Mouse (Mus musculus) intestine, embryonic 16.5 days (tissue): ENCODE data around the gene Zmynd12. TPM values are rescaled to one million over a fixed set of nuclear protein-coding genes. Genes with fewer than 3 reads are reported as not detected.

Experiments
- ATAC-seq: fragments of 200-750 bp; cut with Nextera tagmentation; 2 replicates; pipeline ENCODE4 v1.8.0; 2017; ENCODE audit warnings: moderate TSS enrichment, moderate library complexity
- H3K27ac ChIP-seq: fragments of 300-500 bp; sonication (generic); 2 replicates; pipeline ENCODE4 v1.5.1; 2014; ENCODE audit warnings: mild to moderate bottlenecking, low read length
- H3K27me3 ChIP-seq: fragments of 300-500 bp; sonication (generic); replicated peaks from 2 replicates; pipeline ENCODE4 v1.6.1; 2014; ENCODE audit warnings: low read length, control low read depth, mixed read lengths; ENCODE audit not compliant: control insufficient read depth, insufficient read depth
- H3K36me3 ChIP-seq: fragments of 300-500 bp; sonication (generic); 2 replicates; pipeline ENCODE4 v1.6.1; 2014; ENCODE audit warnings: low read length, control low read depth; ENCODE audit not compliant: control insufficient read depth, insufficient read depth
- H3K4me1 ChIP-seq: fragments of 300-500 bp; sonication (generic); 2 replicates; pipeline ENCODE4 v1.6.1; 2014; ENCODE audit warnings: low read length, control low read depth, mixed read lengths; ENCODE audit not compliant: control insufficient read depth, insufficient read depth
- H3K4me2 ChIP-seq: fragments of 300-500 bp; sonication (generic); 2 replicates; pipeline ENCODE4 v1.6.1; 2014; ENCODE audit warnings: low read depth, low read length, control low read depth
- H3K4me3 ChIP-seq: fragments of 300-500 bp; sonication (generic); 2 replicates; pipeline ENCODE4 v1.5.1; 2014; ENCODE audit warnings: mild to moderate bottlenecking, low read length
- H3K9ac ChIP-seq: fragments of 300-500 bp; sonication (generic); 2 replicates; pipeline ENCODE4 v1.6.1; 2014; ENCODE audit warnings: low read depth, low read length
- H3K9me3 ChIP-seq: fragments of 300-500 bp; sonication (generic); 2 replicates; pipeline ENCODE4 v1.6.1; 2016; ENCODE audit warnings: low read length, control low read depth; ENCODE audit not compliant: control insufficient read depth
- WGBS: fragments of 180-500 bp; shearing (Covaris S2); extraction: QIAGEN DNeasy Blood & Tissue Kit; methylation state at CpG from one replicate; pipeline ENCODE4 v1.1.7; 2014; 5-methylcytosine and 5-hydroxymethylcytosine counted together
- polyA plus RNA-seq: library from polyadenylated mRNA; unstranded; fragments of >200 nt; fragmentation: Nextera tagmentation; extraction: Ambion mirVana; gene quantifications from 2 replicates; pipeline ENCODE4 v1.2.1, GENCODE M21; 2015

Gene Zmynd12
- polyA plus RNA-seq, 1 experiment from 2014 or later, result 1.2 TPM

DNA sequence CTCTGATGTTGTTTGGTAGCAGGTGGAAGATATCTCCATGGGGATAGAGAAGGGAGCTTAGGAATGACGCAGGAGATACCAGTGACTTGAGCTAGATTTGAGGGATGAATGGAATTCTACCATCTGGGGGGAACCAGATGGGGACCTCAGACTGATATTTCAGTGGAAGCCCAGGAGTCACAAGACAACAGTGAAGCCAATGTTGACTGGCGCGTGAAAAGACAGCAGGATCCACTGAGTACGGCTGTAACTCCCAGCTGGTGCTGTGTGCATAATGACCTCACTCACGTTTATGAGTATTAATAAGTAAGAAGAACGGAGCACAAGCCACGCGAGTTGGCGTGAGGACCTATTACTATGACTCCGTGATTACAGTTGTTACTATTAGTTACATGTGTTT, 67.1 kb downstream of the Zmynd12 start:
- H3K9ac ChIP-seq, result no peak overlapping the region
- no peak overlapping the region for H3K4me2 ChIP-seq
- peaks cover 11% of the 10 kb centered on the region; the same call in 1 of the 2 replicates for H3K27me3 ChIP-seq
- H3K36me3 ChIP-seq, result no peaks in the 10 kb centered on the region
- H3K4me1 ChIP-seq, result 0 out of 2 replicates have a peak, but pooled peaks cover 2% of the 10 kb centered on the region
- no peak overlapping the region for H3K4me3 ChIP-seq
- 0 out of 2 replicates have a peak, but pooled peaks cover 3% of the 10 kb centered on the region for H3K9me3 ChIP-seq
- WGBS, result 86% methylated on average over 10 of the region's 10 CpGs
- no peak for ATAC-seq
- H3K27ac ChIP-seq, result no peak overlapping the region

DNA sequence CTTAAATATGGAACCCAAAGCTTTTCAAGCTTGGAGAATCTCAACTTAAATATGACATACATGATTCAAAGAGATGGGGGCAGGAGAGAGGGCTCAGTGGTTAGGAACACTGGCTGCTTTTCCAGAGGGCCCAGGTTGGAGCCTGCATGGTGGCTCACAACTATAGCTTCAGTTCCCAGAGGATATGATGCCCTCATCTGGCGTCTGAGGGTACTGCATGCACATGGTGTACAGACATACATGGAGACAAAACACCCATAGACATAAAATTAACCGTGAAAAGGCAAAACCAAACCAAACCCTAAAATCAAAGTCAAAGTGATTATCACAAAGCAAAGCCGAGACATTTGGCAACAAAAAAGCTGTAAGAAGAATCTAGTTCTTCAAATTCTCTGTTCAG, 68.2 kb downstream of the Zmynd12 start:
- H3K27ac ChIP-seq, result no peak overlapping the region
- H3K27me3 ChIP-seq, result peaks cover 11% of the 10 kb centered on the region; the same call in 1 of the 2 replicates
- no peak overlapping the region for H3K4me2 ChIP-seq
- ATAC-seq, result no peak
- H3K4me3 ChIP-seq, result no peak overlapping the region
- H3K9ac ChIP-seq, result no peak overlapping the region
- no peaks in the 10 kb centered on the region for H3K36me3 ChIP-seq
- 0 out of 2 replicates have a peak, but pooled peaks cover 3% of the 10 kb centered on the region for H3K9me3 ChIP-seq
- 0 out of 2 replicates have a peak, but pooled peaks cover 2% of the 10 kb centered on the region for H3K4me1 ChIP-seq
- WGBS, result 79% methylated on average over 3 of the region's 3 CpGs

DNA sequence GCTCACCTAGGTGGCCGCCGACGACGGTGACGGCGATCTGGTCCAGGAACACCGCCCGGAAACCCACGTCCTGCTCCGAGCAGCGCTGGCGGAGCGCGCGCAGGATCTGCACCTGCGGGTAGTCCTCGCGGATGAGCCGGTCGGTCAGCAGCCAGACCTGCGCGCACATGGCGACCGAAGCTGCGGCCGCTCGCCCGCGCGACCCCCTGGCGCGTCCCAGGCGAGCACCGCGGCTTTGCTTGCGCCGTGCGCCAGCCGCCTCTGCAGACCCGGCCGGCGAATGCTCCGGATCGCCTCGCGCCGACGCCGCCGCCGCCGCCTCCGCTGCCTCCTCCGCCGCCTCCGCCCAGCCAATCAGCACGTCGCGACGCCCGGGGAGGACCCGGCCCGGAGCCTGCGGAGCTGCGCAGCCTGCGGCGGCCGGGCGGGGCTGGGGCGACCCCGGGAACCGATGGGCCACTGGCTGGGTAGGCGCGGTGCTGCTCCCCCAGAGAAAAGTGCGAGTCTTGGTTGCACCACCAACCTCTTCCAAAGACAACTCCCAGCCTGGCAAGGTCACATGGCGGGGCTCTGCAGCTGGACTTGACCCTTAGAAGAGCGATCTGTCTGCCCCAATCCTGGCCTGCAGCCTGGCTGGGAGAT, 69.8 kb downstream of the Zmynd12 start, which contains the start of gene Rimkla:
Gene Rimkla (minus strand): TSS at position 338 of the 642 bp plus-strand sequence.
- peak within 1 kb of the TSS; percentile 45 for H3K9ac ChIP-seq

DNA sequence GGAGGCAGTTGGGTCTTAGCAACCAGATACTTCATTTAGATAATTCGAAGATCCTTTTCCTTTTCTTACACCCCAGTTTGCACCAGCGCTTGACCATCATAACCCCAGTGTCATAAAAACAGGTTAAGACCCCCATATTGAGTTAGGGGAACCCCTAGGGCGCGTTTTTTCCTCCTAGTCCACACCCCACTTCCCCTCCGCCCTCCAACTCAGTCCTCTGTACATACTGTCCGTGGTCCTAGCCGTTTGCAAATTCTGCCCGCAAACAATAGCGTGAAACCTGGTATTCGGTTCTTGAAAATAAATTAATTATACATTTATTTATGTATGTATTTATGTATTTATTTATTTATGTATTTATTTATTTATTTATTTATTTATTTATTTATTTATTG, 70.3 kb downstream of the Zmynd12 start:
- 41% methylated on average over 10 of the region's 10 CpGs for WGBS
- no peak for ATAC-seq
- peak overlapping the region; percentile 96 for H3K4me2 ChIP-seq
- no peak overlapping the region for H3K9ac ChIP-seq
- H3K4me3 ChIP-seq, result peak overlapping the region; percentile 60
- 0 out of 2 replicates have a peak, but pooled peaks cover 2% of the 10 kb centered on the region for H3K4me1 ChIP-seq
- no peak overlapping the region for H3K27ac ChIP-seq
- 0 out of 2 replicates have a peak, but pooled peaks cover 3% of the 10 kb centered on the region for H3K9me3 ChIP-seq
- no peaks in the 10 kb centered on the region for H3K36me3 ChIP-seq
- peaks cover 11% of the 10 kb centered on the region; the same call in 1 of the 2 replicates for H3K27me3 ChIP-seq

More for the DNA sequence above, 69.8 kb downstream of the Zmynd12 start, which contains the start of gene Rimkla:
- Histone ChIP-seq H3K4me1 (0 out of 2 replicates have a peak, but pooled peaks cover 2% of the 10 kb centered on the region), H3K27ac (no peak within 1 kb of the TSS), H3K4me3 (peak within 1 kb of the TSS; percentile 60), H3K27me3 (peaks cover 11% of the 10 kb centered on the region; the same call in 1 of the 2 replicates), H3K36me3 (no peaks in the 10 kb centered on the region), H3K4me2 (peak within 1 kb of the TSS; percentile 96), H3K9me3 (0 out of 2 replicates have a peak, but pooled peaks cover 3% of the 10 kb centered on the region)
- under 1% methylated on average over 77 of the region's 77 CpGs for WGBS
- ATAC-seq, result peak; percentile 94

DNA sequence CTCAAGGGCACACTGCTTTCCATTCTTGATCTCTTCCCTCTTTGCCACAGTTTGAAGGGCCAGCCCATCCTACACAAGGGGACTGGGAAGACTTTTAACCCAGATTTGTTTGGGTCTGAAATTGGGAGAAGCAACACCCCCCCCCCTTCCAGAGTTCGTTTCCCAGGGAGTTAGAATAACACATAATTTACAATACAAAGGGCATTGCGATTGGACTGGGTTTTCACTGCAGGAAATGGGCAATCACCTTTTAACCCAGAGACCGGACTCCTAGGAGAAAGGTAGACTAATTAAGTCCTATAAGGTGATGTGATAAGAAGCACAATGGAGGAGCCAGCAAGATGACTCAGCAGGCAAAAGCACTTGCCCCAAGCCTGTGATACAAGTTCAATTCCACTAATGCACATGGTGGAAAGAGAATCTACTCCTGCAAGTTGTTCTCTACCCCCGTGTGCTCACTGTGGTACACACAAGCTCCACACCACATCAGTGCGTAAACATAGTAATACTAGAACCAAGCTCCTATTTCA, 75.8 kb downstream of the Zmynd12 start:
- no peak overlapping the region for H3K9ac ChIP-seq
- no peak overlapping the region for H3K4me3 ChIP-seq
- no peaks in the 10 kb centered on the region for H3K27me3 ChIP-seq
- H3K4me1 ChIP-seq, result no peaks in the 10 kb centered on the region
- 65% methylated on average over 5 of the region's 5 CpGs for WGBS
- H3K36me3 ChIP-seq, result no peaks in the 10 kb centered on the region
- no peaks in the 10 kb centered on the region for H3K9me3 ChIP-seq
- ATAC-seq, result no peak
- H3K27ac ChIP-seq, result no peak overlapping the region
- no peak overlapping the region for H3K4me2 ChIP-seq

DNA sequence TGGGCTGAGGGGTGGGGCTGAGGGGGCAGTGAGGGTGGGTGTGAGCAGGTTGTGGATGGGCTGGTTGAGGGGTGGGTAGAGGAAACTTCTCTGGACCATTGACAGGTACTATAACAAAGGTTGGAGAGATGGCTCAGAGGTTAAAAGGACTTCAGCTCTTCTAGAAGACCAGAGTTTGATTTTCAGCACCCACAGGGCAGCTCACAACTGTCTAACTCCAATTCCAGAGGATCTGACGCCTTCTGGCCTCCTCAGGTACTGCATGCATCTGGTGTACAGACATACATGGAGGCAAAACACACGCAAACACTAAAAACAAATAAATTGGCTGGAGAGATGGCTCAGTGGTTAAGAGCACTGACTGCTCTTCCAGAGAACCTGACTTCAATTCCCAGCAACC, 89.0 kb downstream of the Zmynd12 start:
- no peak overlapping the region for H3K27ac ChIP-seq
- no peak for ATAC-seq
- no peaks in the 10 kb centered on the region for H3K36me3 ChIP-seq
- H3K4me3 ChIP-seq, result no peak overlapping the region
- 78% methylated on average over 2 of the region's 2 CpGs for WGBS
- no peaks in the 10 kb centered on the region for H3K4me1 ChIP-seq
- H3K9me3 ChIP-seq, result no peaks in the 10 kb centered on the region
- H3K4me2 ChIP-seq, result no peak overlapping the region
- H3K27me3 ChIP-seq, result no peaks in the 10 kb centered on the region
- H3K9ac ChIP-seq, result no peak overlapping the region

DNA sequence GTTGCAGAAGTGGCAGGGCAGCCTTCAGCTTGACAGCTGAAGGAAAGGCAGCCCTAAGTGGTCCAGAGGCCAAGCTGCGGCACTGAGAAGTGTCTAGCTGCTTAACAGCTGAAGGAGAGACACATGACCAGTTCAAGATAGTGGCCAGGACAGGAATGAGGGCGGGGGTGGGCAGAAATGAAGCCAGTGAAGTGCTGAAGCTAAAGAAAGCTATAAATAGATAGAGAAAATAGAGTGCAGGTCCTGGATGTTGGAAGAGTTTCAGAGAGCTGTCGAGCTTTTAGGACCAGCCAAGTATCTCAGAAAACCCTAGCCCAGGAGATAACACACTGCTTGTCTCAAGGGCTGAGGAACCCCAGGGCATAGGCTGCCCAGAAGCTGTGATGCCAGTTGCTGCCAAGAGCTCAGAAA, 90.1 kb downstream of the Zmynd12 start:
- Histone ChIP-seq H3K27me3 (no peaks in the 10 kb centered on the region), H3K4me1 (no peaks in the 10 kb centered on the region), H3K9ac (no peak overlapping the region), H3K36me3 (no peaks in the 10 kb centered on the region), H3K9me3 (no peaks in the 10 kb centered on the region), H3K4me2 (no peak overlapping the region), H3K4me3 (no peak overlapping the region), H3K27ac (no peak overlapping the region)
- no peak for ATAC-seq
- 52% methylated on average over 3 of the region's 3 CpGs for WGBS

Other genes starting within 250 kb of the Zmynd12 start
- gene Zfp691, start 248.6 kb upstream of the Zmynd12 start, polyA plus RNA-seq, result 4.3 and 5.0 TPM in 2 replicates
- 2.4 and 4.7 TPM in 2 replicates for gene Ermap, start 232.8 kb upstream of the Zmynd12 start, polyA plus RNA-seq
- 92.4 and 100 TPM in 2 replicates for gene Svbp, start 227.5 kb upstream of the Zmynd12 start, polyA plus RNA-seq
- gene Tmem269, start 204.6 kb upstream of the Zmynd12 start, polyA plus RNA-seq, result not detected in 2 replicates
- 26.3 and 27.3 TPM in 2 replicates for gene AU022252, start 190.1 kb upstream of the Zmynd12 start, polyA plus RNA-seq
- gene P3h1, start 189.9 kb upstream of the Zmynd12 start, polyA plus RNA-seq, result 22.4 and 23.9 TPM in 2 replicates
- gene Cldn19, start 167.4 kb upstream of the Zmynd12 start, polyA plus RNA-seq, result 0.28 and 0.60 TPM in 2 replicates
- gene Ybx1, start 128.2 kb upstream of the Zmynd12 start, polyA plus RNA-seq, result 420 and 457 TPM in 2 replicates
- gene Ppih, start 102.3 kb upstream of the Zmynd12 start, polyA plus RNA-seq, result 69.6 and 73.9 TPM in 2 replicates
- gene Ccdc30, start 7.3 kb upstream of the Zmynd12 start, polyA plus RNA-seq, result 2.7 and 2.8 TPM in 2 replicates
- gene Ppcs, start 394 bp upstream of the Zmynd12 start, polyA plus RNA-seq, result 51.4 and 52.3 TPM in 2 replicates
- 0.62 and 0.73 TPM in 2 replicates for gene Rimkla, start 69.8 kb downstream of the Zmynd12 start, polyA plus RNA-seq
- gene Foxj3, start 114.2 kb downstream of the Zmynd12 start, polyA plus RNA-seq, result 16.4 and 18.3 TPM in 2 replicates
- 3.5 and 4.3 TPM in 2 replicates for gene Frg2f1, start 116.7 kb downstream of the Zmynd12 start, polyA plus RNA-seq
- gene Guca2a, start 214.9 kb downstream of the Zmynd12 start, polyA plus RNA-seq, result 362 and 472 TPM in 2 replicates
- 93.8 and 157 TPM in 2 replicates for gene Guca2b, start 236.1 kb downstream of the Zmynd12 start, polyA plus RNA-seq